19 mouse cellular contexts compared by ENCODE assay signal in the genomic region with DNA sequence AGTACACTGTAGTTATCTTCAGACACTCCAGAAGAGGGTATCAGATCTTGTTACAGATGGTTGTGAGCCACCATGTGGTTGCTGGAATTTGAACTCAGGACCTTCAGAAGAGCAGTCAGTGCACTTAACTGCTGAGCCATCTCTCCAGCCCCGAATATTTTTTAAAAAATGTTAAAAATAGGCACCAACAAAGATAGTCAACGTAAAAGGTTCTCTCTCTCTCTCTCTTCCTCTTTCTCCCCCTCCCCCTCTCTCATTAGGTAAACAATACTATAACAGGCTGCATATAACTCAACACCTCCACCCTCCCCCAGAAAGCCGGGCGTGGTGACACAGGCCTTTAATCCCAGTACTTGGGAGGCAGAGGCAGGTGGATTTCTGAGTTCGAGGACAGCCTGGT. TPM values are rescaled to one million over a fixed set of nuclear protein-coding genes. Genes with fewer than 3 reads are reported as not detected.
DNase-seq lines count a peak whose midpoint lies in the region; TF ChIP-seq lines count a peak whose summit lies in the region.
"Not testable (repeated sequence)": the region's sequence is repeated elsewhere in the genome, so short reads cannot be mapped to it uniquely, and the experiment has no call there.
"Had no signal": no experiment of that assay in that cellular context is flagged by ENCODE, and none has a peak within 500 bp of the region (broad histone marks: within the 10 kb centered on the region; RNA-seq: fewer than 3 reads in every experiment).

No protein-coding gene starts in this region.

- H3K4me3 ChIP-seq in E14TG2a.4 (replicated peaks; ENCODE audit: low read length) (peak overlapping the region; percentile 65), ES-Bruce4 (ENCODE audit: low read depth, low read length) (peak overlapping the region; percentile 68), ES-E14 (ENCODE audit: insufficient read depth in 1 of 2, low read depth in 1 of 2, low read length in 2 of 2, poor library complexity in 1 of 2, severe bottlenecking in 1 of 2) (peak overlapping the region; percentile 49 to 68)
- H3K4me3 ChIP-seq in MEL (ENCODE audit: control insufficient read depth in 1 of 2, insufficient read depth in 1 of 2, low read depth in 2 of 2, low read length in 2 of 2) = not testable (repeated sequence)

- H3K9ac ChIP-seq in ES-Bruce4 (ENCODE audit: low read depth, poor library complexity, severe bottlenecking); MEL (ENCODE audit: control insufficient read depth, low read depth, low read length, poor library complexity, severe bottlenecking): not testable (repeated sequence)
- peak overlapping the region; percentile 63; the same call in 1 of the 2 replicates for H3K9ac ChIP-seq in ES-E14 (ENCODE audit: insufficient read depth, low read depth, low read length, poor library complexity, severe bottlenecking)

- H3K27ac ChIP-seq in ES-Bruce4 (ENCODE audit: insufficient read depth, low read length); ES-E14 (ENCODE audit: insufficient read depth, low read depth, low read length, poor library complexity, severe bottlenecking); MEL (ENCODE audit: control insufficient read depth, low read depth, low read length): not testable (repeated sequence)

- DNase-seq in A20 (ENCODE audit: low read depth, low spot score) = peak; percentile 71
- DNase-seq in ES-E14 (ENCODE audit: low read depth, low spot score); MEL (ENCODE audit: low read depth, low spot score): not testable (repeated sequence)

- H3K27me3 ChIP-seq in E14TG2a.4 (ENCODE audit: insufficient read depth, low read length); ES-Bruce4 (ENCODE audit: control insufficient read depth, insufficient read depth, low read length, poor library complexity, severe bottlenecking); MEL (ENCODE audit: control insufficient read depth in 1 of 2, insufficient read depth in 2 of 2, low read length in 2 of 2): not testable (repeated sequence)

- not testable (repeated sequence) for H3K79me2 ChIP-seq in MEL (ENCODE audit: control insufficient read depth, insufficient read depth, low read length, poor library complexity)

- in situ Hi-C loops in ES-E14 (cut with MboI; ENCODE audit: low sequenced_read_pairs in 2 of 2, unreplicated experiment in 2 of 2) = loop anchor here in 1 of 2 experiments (10.0 kb wide), 1 partner anchor 144 kb away; no protein-coding TSS in a partner anchor

- not testable (repeated sequence) for TF ChIP-seq CTCF in E14TG2a.4 (conservative IDR thresholded peaks at IDR 0.05; ENCODE audit: low read length); ES-Bruce4 (IDR thresholded peaks at IDR 0.05; ENCODE audit: low read depth, low read length); MEL (IDR thresholded peaks at IDR 0.05 in 2 of 3, conservative IDR thresholded peaks at IDR 0.05 in 1 of 3; ENCODE audit: control insufficient read depth in 1 of 3, insufficient read depth in 1 of 3, low read depth in 2 of 3, low read length in 3 of 3, poor library complexity in 1 of 3, severe bottlenecking in 1 of 3)

- not testable (repeated sequence) for TF ChIP-seq RAD21 in MEL (IDR thresholded peaks at IDR 0.05; ENCODE audit: low read depth, low read length)

- H3K9me3 ChIP-seq in E14TG2a.4 (ENCODE audit: low read length) = peaks cover 19% of the 10 kb centered on the region
- H3K9me3 ChIP-seq in ES-Bruce4 (replicated peaks; ENCODE audit: control insufficient read depth, insufficient read depth, low read length, poor library complexity, severe bottlenecking); ES-E14 (ENCODE audit: control insufficient read depth, insufficient read depth, low read depth, low read length); MEL (replicated peaks; ENCODE audit: insufficient read depth, low read length): not testable (repeated sequence)

- TF ChIP-seq POLR2A in ES-Bruce4 (IDR thresholded peaks at IDR 0.05; ENCODE audit: insufficient read depth, low read length); MEL (IDR thresholded peaks at IDR 0.05; ENCODE audit: control insufficient read depth in 1 of 2, insufficient read depth in 1 of 2, low read depth in 1 of 2, low read length in 2 of 2, poor library complexity in 1 of 2): not testable (repeated sequence)

- TF ChIP-seq EP300 in ES-Bruce4 (IDR thresholded peaks at IDR 0.05; ENCODE audit: insufficient read depth, low read depth, low read length); MEL (IDR thresholded peaks at IDR 0.05; ENCODE audit: low read depth in 1 of 2, low read length in 2 of 2): not testable (repeated sequence)

- H3K4me1 ChIP-seq in E14TG2a.4 (replicated peaks; ENCODE audit: low read depth, low read length) (peaks cover 42% of the 10 kb centered on the region), ES-E14 (ENCODE audit: control insufficient read depth in 2 of 2, insufficient read depth in 2 of 2, low read length in 2 of 2, poor library complexity in 1 of 2) (peaks cover 0 to 11% of the 10 kb centered on the region in 2 experiments; a peak in 2 of 4 replicates)
- H3K4me1 ChIP-seq in ES-Bruce4 (ENCODE audit: control insufficient read depth, insufficient read depth, low read length); MEL (ENCODE audit: control insufficient read depth in 1 of 2, insufficient read depth in 2 of 2, low read length in 2 of 2): not testable (repeated sequence)

- H3K36me3 ChIP-seq in E14TG2a.4 (ENCODE audit: insufficient read depth, low read length); ES-Bruce4 (ENCODE audit: control insufficient read depth, insufficient read depth, low read length, poor library complexity, severe bottlenecking); ES-E14 (ENCODE audit: control insufficient read depth, insufficient read depth, low read length, poor library complexity, severe bottlenecking); MEL (ENCODE audit: control insufficient read depth in 1 of 2, insufficient read depth in 2 of 2, low read length in 2 of 2): not testable (repeated sequence)

TF ChIP-seq in MEL, 35 proteins besides CTCF, POLR2A, EP300 and RAD21:
- TF ChIP-seq TBP (IDR thresholded peaks at IDR 0.05; ENCODE audit: low read depth, low read length) = peak; percentile 78

RNA-seq across cellular contexts. Expression of a gene that starts 28.1 kb away (rescaled TPM):
- polyA plus RNA-seq in ES-Bruce4 (2011; ENCODE audit: insufficient read depth, insufficient read length, low read depth, missing spikeins) (348 and 350 TPM in 2 replicates), MEL (2012; ENCODE audit: insufficient read depth in 1 of 2, insufficient read length in 2 of 2, low read depth in 1 of 2, low replicate concordance in 2 of 2, missing spikeins in 1 of 2) (10 to 100 TPM in 1 of 2 experiments, not detected in 1; 52.1 TPM)
- total RNA-seq in ES-E14 (2012; rRNA removed) (75.3 and 82.0 TPM in 2 replicates), MEL (2012; rRNA removed) (27.8 and 30.6 TPM in 2 replicates)

RNA-seq across cellular contexts. Expression of a gene that starts 30.8 kb away (rescaled TPM):
- polyA plus RNA-seq in ES-Bruce4 (2011; ENCODE audit: insufficient read depth, insufficient read length, low read depth, missing spikeins) (1.6 and 2.4 TPM in 2 replicates), MEL (2012; ENCODE audit: insufficient read depth in 1 of 2, insufficient read length in 2 of 2, low read depth in 1 of 2, low replicate concordance in 2 of 2, missing spikeins in 1 of 2) (1 to 10 TPM in 1 of 2 experiments, not detected in 1; 2.7 TPM)
- total RNA-seq in ES-E14 (2012; rRNA removed) (18.3 TPM in 2 replicates), MEL (2012; rRNA removed) (0.31 and 0.88 TPM in 2 replicates)
- total RNA-seq: adrenal gland, adult 18-20 months; adrenal gland, adult 2 months; adrenal gland, adult 8-10 months; adrenal gland, postnatal 10 days; adrenal gland, postnatal 14 days; adrenal gland, postnatal 25 days; adrenal gland, postnatal 36 days; adrenal gland, postnatal 4 days had no signal
- polyA plus RNA-seq: adrenal gland, adult 2 months; brain, embryonic 14.5 days; C2C12; CD4-positive, CD25-positive, alpha-beta regulatory T cell, adult 4 months; cerebellum, adult 2 months; G1E; Patski had no signal

RNA-seq across cellular contexts. Expression of a gene that starts 30.9 kb away (rescaled TPM):
- polyA plus RNA-seq in ES-Bruce4 (2011; ENCODE audit: insufficient read depth, insufficient read length, low read depth, missing spikeins) (20.8 and 21.8 TPM in 2 replicates), MEL (2012; ENCODE audit: insufficient read depth in 1 of 2, insufficient read length in 2 of 2, low read depth in 1 of 2, low replicate concordance in 2 of 2, missing spikeins in 1 of 2) (10 to 100 TPM; 30.7 to 53.8 TPM)
- total RNA-seq in ES-E14 (2012; rRNA removed) (8.3 and 8.6 TPM in 2 replicates), MEL (2012; rRNA removed) (8.0 and 9.4 TPM in 2 replicates)

RNA-seq across cellular contexts. Expression of a gene that starts 33.5 kb away (rescaled TPM):
- polyA plus RNA-seq in ES-Bruce4 (2011; ENCODE audit: insufficient read depth, insufficient read length, low read depth, missing spikeins) (not detected in 2 replicates), MEL (2012; ENCODE audit: insufficient read depth in 1 of 2, insufficient read length in 2 of 2, low read depth in 1 of 2, low replicate concordance in 2 of 2, missing spikeins in 1 of 2) (1 to 10 TPM in 1 of 2 experiments, not detected in 1; 4.5 TPM)
- total RNA-seq in ES-E14 (2012; rRNA removed) (0.31 and 0.53 TPM in 2 replicates), MEL (2012; rRNA removed) (2.3 and 2.5 TPM in 2 replicates)
- total RNA-seq: adrenal gland, adult 18-20 months; adrenal gland, adult 2 months; adrenal gland, postnatal 10 days; adrenal gland, postnatal 14 days; adrenal gland, postnatal 36 days had no signal
- polyA plus RNA-seq: C2C12, G1E had no signal

Comparison
In these comparisons a context has a peak if more than half of its experiments do, and no peak if none do; other contexts are left out.
1. RNA of a gene that starts 30.8 kb away (total RNA-seq): 18.3 TPM in ES-E14; 0.31 to 0.88 TPM in MEL; every median in the first group is over 10 times any median in the second.